ENCODE assay signal across 8 mouse cellular contexts in genomic region chr10:79096706-79097105, GRCm38 (mm10). TPM values are rescaled to one million over a fixed set of nuclear protein-coding genes. Genes with fewer than 3 reads are reported as not detected.
A peak's percentile ranks its signal among the peaks of the same experiment; 100 is the strongest.
DNase-seq lines count a peak whose midpoint lies in the region; ATAC-seq and TF ChIP-seq lines count a peak whose summit lies in the region.

No protein-coding gene starts in this region.

- peak overlapping the region; percentile 99 for H3K27ac ChIP-seq in forebrain, embryonic 16.5 days (ENCODE audit: low read length)
- H3K27ac ChIP-seq in liver, embryonic 15.5 days (replicated peaks), result peak overlapping the region; percentile 74; the same call in 1 of the 2 replicates

- peak overlapping the region; percentile 100 for H3K9ac ChIP-seq in forebrain, embryonic 16.5 days (replicated peaks; ENCODE audit: low read depth, low read length)
- peak overlapping the region; percentile 71 for H3K9ac ChIP-seq in liver, embryonic 15.5 days

- ATAC-seq in forebrain, embryonic 16.5 days, result no peak
- ATAC-seq in liver, embryonic 15.5 days (ENCODE audit: insufficient read depth), result no peak
- ATAC-seq in granulocyte monocyte progenitor cell, adult 5-6 weeks (replicated peaks; ENCODE audit: poor library complexity, severe bottlenecking), result no peak

- peaks cover 21% of the 10 kb centered on the region for H3K36me3 ChIP-seq in E14TG2a.4 (ENCODE audit: insufficient read depth, low read length)
- peaks cover 16% of the 10 kb centered on the region for H3K36me3 ChIP-seq in forebrain, embryonic 16.5 days (ENCODE audit: control insufficient read depth, insufficient read depth)
- H3K36me3 ChIP-seq in liver, embryonic 15.5 days (replicated peaks), result peaks cover 15% of the 10 kb centered on the region

- no peak for TF ChIP-seq CTCF in E14TG2a.4 (conservative IDR thresholded peaks at IDR 0.05; ENCODE audit: low read length)

- H3K9me3 ChIP-seq in E14TG2a.4 (ENCODE audit: low read length), result peaks cover 1% of the 10 kb centered on the region; the same call in 1 of the 2 replicates
- no peaks in the 10 kb centered on the region; the same call in 1 of the 2 replicates for H3K9me3 ChIP-seq in forebrain, embryonic 16.5 days (ENCODE audit: control insufficient read depth, low read length)
- no peaks in the 10 kb centered on the region for H3K9me3 ChIP-seq in liver, embryonic 15.5 days (replicated peaks)

- peak overlapping the region; percentile 84 for H3K4me3 ChIP-seq in E14TG2a.4 (replicated peaks; ENCODE audit: low read length)
- H3K4me3 ChIP-seq in forebrain, embryonic 16.5 days (replicated peaks; ENCODE audit: low read length), result peak overlapping the region; percentile 85
- H3K4me3 ChIP-seq in liver, embryonic 15.5 days (replicated peaks), result peak overlapping the region; percentile 73

- DNase-seq in heart, adult 8-10 months (ENCODE audit: low spot score), result peak; percentile 4
- no peak for DNase-seq in heart, adult 18-20 months
- no peak for DNase-seq in cerebellum, adult 9-11 months
- DNase-seq in cerebellum, adult 8-10 months, result no peak

- peaks cover 9% of the 10 kb centered on the region; the same call in 1 of the 2 replicates for H3K4me1 ChIP-seq in E14TG2a.4 (replicated peaks; ENCODE audit: low read depth, low read length)
- H3K4me1 ChIP-seq in forebrain, embryonic 16.5 days (replicated peaks; ENCODE audit: control insufficient read depth, insufficient read depth, low read length), result peaks cover 19% of the 10 kb centered on the region
- H3K4me1 ChIP-seq in liver, embryonic 15.5 days (replicated peaks), result peaks cover 7% of the 10 kb centered on the region

- 7% methylated on average over 2 of the region's 2 CpGs for WGBS in forebrain, embryonic 16.5 days
- 6% methylated on average over 2 of the region's 2 CpGs for WGBS in liver, embryonic 15.5 days (ENCODE audit: insufficient replicate concordance)

- H3K4me2 ChIP-seq in forebrain, embryonic 16.5 days (ENCODE audit: low read length), result peak overlapping the region; percentile 87
- peak overlapping the region; percentile 71 for H3K4me2 ChIP-seq in liver, embryonic 15.5 days

- H3K27me3 ChIP-seq in E14TG2a.4 (ENCODE audit: insufficient read depth, low read length), result no peaks in the 10 kb centered on the region
- no peaks in the 10 kb centered on the region for H3K27me3 ChIP-seq in forebrain, embryonic 16.5 days (replicated peaks; ENCODE audit: control insufficient read depth, insufficient read depth, low read length)
- H3K27me3 ChIP-seq in liver, embryonic 15.5 days, result 0 out of 2 replicates have a peak, but pooled peaks cover 3% of the 10 kb centered on the region

RNA-seq across cellular contexts. Expression of gene 2610008E11Rik, which starts 0.7 kb away (rescaled TPM):
- total RNA-seq in heart, adult 8-10 months (2022), result 10 to 100 TPM; 11.5 to 13.3 (median 12.3) TPM
- 1 to 10 TPM; 8.0 to 8.5 TPM for total RNA-seq in heart, adult 18-20 months (2021)
- polyA plus RNA-seq in forebrain, embryonic 16.5 days (2015; fragmentation: Nextera tagmentation; extraction: Ambion mirVana), result 59.6 and 65.9 TPM in 2 replicates
- 2.8 and 3.5 TPM in 2 replicates for polyA plus RNA-seq in liver, embryonic 15.5 days (2015; fragmentation: Nextera tagmentation; extraction: Ambion mirVana)
- total RNA-seq in granulocyte monocyte progenitor cell, adult 5-6 weeks (2014; fragmentation: Nextera tagmentation), result 14.4 and 18.0 TPM in 2 replicates
- 13.9 and 18.0 TPM in 2 replicates for total RNA-seq in granulocyte monocyte progenitor cell, adult 5-6 weeks (2017)

RNA-seq across cellular contexts. Expression of gene Vmn2r80, which starts 51.9 kb away (rescaled TPM):
- not detected for total RNA-seq in heart, adult 8-10 months (2022)
- total RNA-seq in heart, adult 18-20 months (2021), result not detected
- polyA plus RNA-seq in forebrain, embryonic 16.5 days (2015; fragmentation: Nextera tagmentation; extraction: Ambion mirVana), result not detected in 2 replicates
- polyA plus RNA-seq in liver, embryonic 15.5 days (2015; fragmentation: Nextera tagmentation; extraction: Ambion mirVana), result not detected in 2 replicates
- total RNA-seq in granulocyte monocyte progenitor cell, adult 5-6 weeks (2014; fragmentation: Nextera tagmentation), result not detected in 2 replicates
- not detected in 2 replicates for total RNA-seq in granulocyte monocyte progenitor cell, adult 5-6 weeks (2017)
